Mouse (Mus musculus): ENCODE results near the gene Gm10037.
"Not testable (repeated sequence)": the region's sequence is repeated elsewhere in the genome, so short reads cannot be mapped to it uniquely, and the experiment has no call there.

Gene Gm10037

GRCm38 (mm10) chr13:67830911-67831336 is at the start of gene Gm10037:
TSS of gene Gm10037 (plus strand) at chr13:67831106.
- peak; percentile 47 to 64 for DNase-seq (ENCODE audit: low spot score in 2 of 2)

DNA sequence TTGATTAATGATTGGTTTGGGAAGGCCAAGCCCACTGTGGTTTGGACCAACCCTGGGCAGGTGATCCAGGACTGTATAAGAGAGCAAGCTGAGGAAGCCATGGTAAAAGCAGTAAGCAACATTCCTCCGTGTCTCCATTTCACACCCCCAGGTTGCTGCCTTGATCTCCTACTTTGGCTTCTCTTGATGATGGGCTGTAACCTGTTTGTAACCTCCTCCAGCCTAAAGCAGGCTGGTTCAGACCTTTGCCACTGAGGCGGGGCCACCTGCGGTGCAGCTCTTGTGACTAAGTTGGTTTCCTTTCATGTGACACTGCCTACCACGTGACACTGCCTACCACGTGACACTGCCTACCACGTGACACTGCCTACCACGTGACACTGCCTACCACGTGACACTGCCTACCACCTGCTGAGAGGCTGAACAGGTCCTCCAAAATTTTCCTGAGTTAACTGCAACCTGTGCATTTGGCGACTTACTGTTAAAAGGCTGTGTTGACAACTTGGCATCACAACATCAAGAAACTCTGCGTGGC is 38.9 kb upstream of the Gm10037 start:
- no peak for DNase-seq (ENCODE audit: low spot score in 2 of 2)

- DNase-seq (ENCODE audit: low spot score in 2 of 2) = no peak
Measured at GRCm38 (mm10) chr13:67798618-67799017, 32.3 kb upstream of the Gm10037 start.

DNA sequence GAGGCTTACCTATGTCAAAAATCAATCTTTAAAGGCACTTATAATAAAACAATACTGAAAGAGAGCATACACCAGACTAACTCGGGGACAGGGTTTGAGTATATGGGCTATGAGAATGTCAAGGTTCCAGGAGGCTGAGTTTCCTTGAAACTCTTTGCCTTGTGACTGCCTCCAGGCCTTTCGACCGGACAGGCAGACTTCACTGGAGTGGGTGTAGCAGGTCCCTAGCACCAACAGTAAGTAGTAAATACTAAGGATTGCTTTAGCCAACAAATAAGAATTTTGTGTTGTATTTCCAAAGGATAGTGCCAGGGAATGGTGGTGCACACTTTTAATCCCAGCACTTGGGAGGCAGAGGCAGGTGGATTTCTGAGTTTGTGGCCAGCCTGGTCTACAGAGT is 31.8 kb upstream of the Gm10037 start:
- DNase-seq (ENCODE audit: low spot score in 2 of 2) = not testable (repeated sequence)

- DNase-seq (ENCODE audit: low spot score in 2 of 2) = no peak
Measured at GRCm38 (mm10) chr13:67811651-67812210, 19.2 kb upstream of the Gm10037 start.

- DNase-seq (ENCODE audit: low spot score in 2 of 2) = no peak
Measured at GRCm38 (mm10) chr13:67812961-67813709, 17.8 kb upstream of the Gm10037 start.

DNA sequence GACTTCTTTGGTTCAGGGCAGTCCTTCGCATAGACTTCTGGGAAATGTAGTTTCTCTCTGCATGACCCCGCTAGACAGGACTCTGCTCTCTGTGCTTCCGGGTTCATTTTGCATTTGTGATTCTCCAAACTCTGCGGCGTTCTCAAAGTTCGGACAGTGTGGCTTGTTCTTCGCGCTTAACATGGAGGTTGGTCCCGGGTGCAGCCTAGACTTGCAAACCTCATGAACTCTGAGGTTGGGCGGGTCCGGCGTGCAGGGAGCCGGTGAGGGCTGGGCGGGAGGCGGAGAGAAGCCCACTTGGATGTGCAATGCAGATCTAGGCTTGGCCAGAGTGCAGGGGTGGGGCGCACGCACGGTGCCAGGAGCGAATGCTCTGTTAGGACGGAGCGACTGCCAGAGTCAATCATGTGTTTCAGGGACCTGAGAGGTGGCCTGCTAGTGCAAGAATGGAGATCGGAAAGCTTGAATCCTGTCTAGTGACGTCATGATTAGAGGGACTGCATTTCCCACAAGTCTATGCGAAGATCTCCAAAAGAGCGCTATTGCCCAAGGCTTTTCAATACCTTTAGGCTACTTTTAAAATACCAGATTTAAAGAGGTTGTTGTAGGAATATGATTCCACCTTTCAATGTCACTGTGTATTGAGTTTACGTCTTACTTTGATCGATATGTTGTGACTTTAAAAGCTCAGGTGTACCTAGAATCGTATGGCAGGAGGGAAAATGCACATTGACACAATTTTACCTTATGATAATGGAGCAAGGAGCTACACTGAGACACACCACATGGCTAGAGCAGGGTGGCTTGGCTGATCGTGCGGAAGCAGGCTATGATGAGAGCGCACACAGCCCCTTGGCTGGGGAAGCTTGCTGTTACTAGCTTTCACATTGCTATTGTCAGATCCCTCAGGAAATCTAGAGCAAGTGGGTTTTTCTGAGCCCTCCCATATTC is 16.9 kb upstream of the Gm10037 start, which contains the start of gene Zfp273:
Gene Zfp273 (plus strand): TSS at position 31 of the 951 bp plus-strand sequence.
- peak; percentile 78 to 80 for DNase-seq (ENCODE audit: low spot score in 2 of 2)

- DNase-seq (ENCODE audit: low spot score in 2 of 2) = no peak
Measured at GRCm38 (mm10) chr13:67818636-67819035, 12.3 kb upstream of the Gm10037 start.

- not testable (repeated sequence) for DNase-seq (ENCODE audit: low spot score in 2 of 2)
Measured at GRCm38 (mm10) chr13:67833137-67833536, 2.2 kb downstream of the Gm10037 start.

GRCm38 (mm10) chr13:67843775-67844118 is 12.8 kb downstream of the Gm10037 start:
- no peak for DNase-seq (ENCODE audit: low spot score in 2 of 2)

- DNase-seq (ENCODE audit: low spot score in 2 of 2) = peak; percentile 11 to 28
Measured at GRCm38 (mm10) chr13:67844119-67844852, 13.4 kb downstream of the Gm10037 start.

DNA sequence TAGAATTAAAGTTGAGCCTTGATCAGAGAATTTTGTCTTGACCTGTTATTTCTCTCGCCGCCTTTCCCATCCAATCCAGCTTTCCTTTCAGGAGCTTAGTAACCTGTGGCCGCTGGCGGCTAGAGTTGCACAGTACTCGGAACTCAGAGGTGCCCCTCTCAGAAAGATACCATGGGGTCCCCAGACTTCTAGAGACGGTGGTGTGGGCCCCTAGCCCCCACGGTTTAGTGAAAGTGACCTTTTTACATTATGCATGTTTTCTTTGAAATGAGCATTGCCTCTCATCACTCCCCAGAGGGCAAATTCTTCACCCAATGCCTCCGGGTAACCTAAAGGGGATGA is 13.9 kb downstream of the Gm10037 start:
- DNase-seq (ENCODE audit: low spot score in 2 of 2) = no peak

- no peak for DNase-seq (ENCODE audit: low spot score in 2 of 2)
Measured at GRCm38 (mm10) chr13:67850361-67850760, 19.5 kb downstream of the Gm10037 start.

DNA sequence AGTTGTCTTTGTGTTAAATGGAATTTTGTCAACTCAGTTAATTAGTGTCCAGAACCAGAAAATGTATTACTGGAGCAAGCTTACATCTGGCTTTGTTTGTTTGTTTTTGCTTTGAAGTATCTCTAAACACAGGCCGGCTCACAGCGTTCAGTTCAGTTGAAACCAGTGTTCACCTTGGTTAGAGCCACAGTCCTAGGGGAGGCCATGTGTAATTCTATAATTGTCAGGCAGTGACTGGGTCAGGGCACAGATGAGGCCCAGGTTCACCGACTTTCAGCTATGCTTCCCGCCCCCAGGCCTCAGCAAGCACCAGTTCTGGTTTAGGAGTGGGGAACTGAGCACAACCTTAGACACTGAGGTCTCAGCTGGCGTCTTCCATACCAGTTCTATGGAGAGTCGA is 22.2 kb downstream of the Gm10037 start:
- DNase-seq (ENCODE audit: low spot score in 2 of 2) = no peak

DNA sequence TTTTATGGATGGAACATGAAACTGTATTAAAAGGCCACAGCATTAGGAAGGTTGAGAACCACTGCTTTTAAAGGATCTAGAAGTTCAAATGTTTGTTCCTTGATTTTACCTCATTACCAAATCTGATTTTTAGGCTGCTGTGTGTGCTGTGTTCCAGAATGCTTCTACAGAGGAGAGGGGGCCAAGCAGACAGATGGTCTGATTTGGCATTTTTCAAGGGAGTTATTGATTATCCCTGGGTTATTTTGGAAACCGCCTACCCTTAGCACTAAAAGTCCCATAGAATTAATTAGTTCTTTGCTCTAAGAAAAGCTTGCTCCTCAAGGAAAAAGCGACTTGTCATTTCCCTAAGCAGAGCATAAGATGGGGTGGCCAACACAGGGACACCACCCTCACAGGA is 23.1 kb downstream of the Gm10037 start:
- DNase-seq (ENCODE audit: low spot score in 2 of 2) = no peak

- DNase-seq (ENCODE audit: low spot score in 2 of 2) = no peak
Measured at GRCm38 (mm10) chr13:67857317-67857716, 26.4 kb downstream of the Gm10037 start.

- no peak for DNase-seq (ENCODE audit: low spot score in 2 of 2)
Measured at GRCm38 (mm10) chr13:67862508-67862907, 31.6 kb downstream of the Gm10037 start.

- DNase-seq (ENCODE audit: low spot score in 2 of 2) = no peak
Measured at GRCm38 (mm10) chr13:67863026-67863425, 32.1 kb downstream of the Gm10037 start, which contains the start of gene BC048507. TSS of gene BC048507 (plus strand) at chr13:67863326.

DNA sequence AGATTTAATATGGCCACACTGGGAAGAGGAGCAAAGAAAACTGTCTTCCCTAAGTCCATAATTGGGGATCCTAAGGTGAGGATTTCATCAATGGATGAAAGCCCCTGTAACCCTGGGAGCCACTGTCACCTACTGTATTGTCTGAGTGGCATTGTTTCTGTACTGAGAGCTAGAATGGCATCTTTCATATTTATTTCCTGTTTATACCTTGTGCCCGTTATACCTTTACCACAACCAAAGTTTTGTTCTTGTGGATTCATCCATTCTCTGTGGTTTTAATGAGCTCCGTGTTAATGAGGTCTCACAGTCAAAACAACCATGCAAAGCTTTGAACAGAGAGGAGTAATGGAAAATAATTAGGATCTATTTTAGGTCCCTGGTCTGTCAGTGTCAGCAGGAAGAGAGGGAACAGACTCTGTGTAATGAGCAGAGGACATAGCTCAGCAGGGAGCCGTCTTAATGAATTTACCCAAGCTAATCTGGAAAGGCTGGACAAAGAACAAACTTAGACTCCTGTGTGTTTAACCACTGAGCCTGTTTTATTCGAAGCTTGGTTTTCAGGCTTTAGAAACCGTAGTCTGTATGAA is 34.0 kb downstream of the Gm10037 start:
- no peak for DNase-seq (ENCODE audit: low spot score in 2 of 2)

DNA sequence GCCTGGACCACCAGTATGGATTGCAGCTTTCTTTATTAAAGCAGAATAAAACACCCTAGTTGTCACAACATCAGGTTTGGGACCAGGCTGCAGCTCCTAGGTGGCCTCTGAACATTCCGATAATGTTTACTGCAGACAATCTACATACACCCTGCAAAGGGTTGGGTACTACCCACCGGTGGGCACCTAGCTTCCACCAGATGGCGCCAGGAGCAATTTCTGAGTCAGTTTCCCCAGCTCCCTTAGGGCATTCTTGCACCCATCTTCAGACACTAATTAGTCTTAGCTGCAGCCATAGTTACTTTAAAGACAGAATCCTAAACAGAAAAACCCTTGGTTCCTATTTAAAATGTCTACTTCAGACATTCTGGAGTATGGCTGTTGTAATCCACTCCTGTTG is 37.0 kb downstream of the Gm10037 start:
- no peak for DNase-seq (ENCODE audit: low spot score in 2 of 2)

All from urinary bladder, postnatal 36 days (tissue).